Mouse (Mus musculus) heart, postnatal 36 days (tissue): ENCODE data around the gene Rfx2. TPM values are rescaled to one million over a fixed set of nuclear protein-coding genes. Genes with fewer than 3 reads are reported as not detected.

Experiments used
- DNase-seq, 2 experiments: peaks; one replicate each; pipeline ENCODE4 v3.0.0; 2021 to 2022
- intact Hi-C: fragments of 180-260 bp; cut with DNase I; formaldehyde crosslinking; loops from one replicate; pipeline ENCODE4 v1.15.1; 2025
- total RNA-seq, 2 experiments: library from RNA; stranded (reverse); gene quantifications; 2 replicates each; pipeline ENCODE4 v1.2.3; 2021

Rfx2 gene
- 1 to 10 TPM; 2.9 to 5.5 TPM for total RNA-seq

DNA sequence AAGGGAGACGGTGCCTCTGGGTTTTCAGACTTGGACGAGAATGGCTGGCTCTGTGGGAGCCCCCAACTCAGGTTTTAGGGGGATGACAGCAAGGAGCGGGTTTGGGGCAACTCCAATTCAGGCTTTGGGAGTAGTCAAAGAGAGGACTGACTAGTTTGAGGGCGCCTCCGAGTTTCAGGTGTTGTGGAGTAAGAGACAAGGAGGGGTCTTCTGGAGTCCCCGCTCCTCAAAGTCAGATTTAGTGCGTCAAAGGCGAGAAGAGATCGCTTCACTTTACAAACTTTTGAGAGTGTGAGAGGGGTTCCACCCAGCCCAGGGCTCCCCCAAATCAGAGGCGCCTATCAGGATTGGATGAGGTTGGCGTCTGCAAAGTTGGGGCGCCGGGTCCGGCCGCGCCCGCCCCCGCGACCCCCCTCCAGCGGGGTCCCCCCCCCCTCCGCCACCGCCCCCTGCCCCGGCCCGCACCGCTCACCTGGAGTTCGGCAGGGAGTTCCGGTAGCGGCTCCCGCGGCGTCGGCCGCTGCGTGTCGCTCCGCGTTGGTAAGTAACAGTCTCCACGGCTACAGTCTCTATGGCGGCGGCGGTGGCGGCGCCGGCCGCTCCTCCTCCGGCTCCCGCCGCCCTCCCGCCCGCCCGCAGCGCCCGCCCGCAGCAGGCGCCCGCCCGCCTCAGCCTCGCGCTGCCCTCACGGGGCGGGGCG is at the start of gene Rfx2:
Rfx2 (minus strand) TSS at position 603 of the 700 bp plus-strand sequence.
- no peak for DNase-seq
- intact Hi-C loops: loop anchor here (2.0 to 10.0 kb wide), 5 partner anchors 16 to 414 kb away; partner anchors contain the start of genes Catsperd, Gpr108, Lonp1 and Mllt1

DNA sequence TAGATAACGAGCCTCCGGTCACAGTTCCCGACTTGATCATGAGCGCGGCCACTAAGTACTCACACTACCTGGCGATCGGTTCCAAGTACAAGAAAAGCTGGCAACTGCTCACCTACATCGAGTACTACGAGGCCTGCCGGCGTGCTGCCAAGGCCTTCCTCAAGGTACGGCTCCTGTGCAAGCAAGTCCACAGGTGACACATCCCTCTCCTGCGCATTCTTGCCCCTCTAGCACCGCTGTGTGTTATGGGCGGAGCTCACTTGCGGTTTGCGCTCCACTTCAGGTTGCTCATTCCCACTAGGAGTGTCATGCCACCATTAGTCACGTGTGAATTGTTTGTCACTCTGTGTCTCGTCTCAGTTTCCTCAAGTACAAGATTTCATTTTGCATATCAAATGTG is 46.6 kb upstream of the Rfx2 start:
- DNase-seq: no peak
- intact Hi-C loops: no loop called here

- DNase-seq: no peak
- intact Hi-C loops: no loop called here
Observed at GRCm38 (mm10) chr17:56876981-56877380, 46.2 kb upstream of the Rfx2 start.

DNA sequence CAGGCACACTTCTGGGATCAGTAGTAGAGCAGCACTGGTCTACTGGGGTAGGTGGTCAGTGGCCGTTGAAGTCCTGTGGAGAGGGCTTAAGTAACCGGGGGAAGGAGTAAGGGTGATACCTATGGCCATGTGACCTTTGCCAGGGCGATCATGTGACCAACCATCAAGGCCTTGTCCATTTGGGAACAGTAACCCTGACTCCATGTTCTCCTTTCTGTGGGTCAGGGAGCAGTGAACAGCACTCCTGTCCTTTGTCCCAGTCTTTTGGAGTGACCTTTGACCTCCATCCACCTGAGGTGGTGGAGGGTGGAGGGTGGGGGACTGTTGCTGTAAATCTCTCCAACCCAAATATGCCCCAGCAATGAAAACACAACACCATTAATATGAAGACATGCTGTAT is 45.7 kb upstream of the Rfx2 start:
- intact Hi-C loops: no loop called here
- no peak for DNase-seq

- no peak for DNase-seq
- intact Hi-C loops: no loop called here
Observed at GRCm38 (mm10) chr17:56874936-56875651, 44.3 kb upstream of the Rfx2 start, which contains the start of gene 1700061G19Rik. Gene 1700061G19Rik (plus strand): TSS chr17:56875477.

GRCm38 (mm10) chr17:56874237-56874636 is 43.4 kb upstream of the Rfx2 start, which contains the start of gene Acsbg2:
Gene Acsbg2 (minus strand): TSS chr17:56874447.
- DNase-seq: no peak
- intact Hi-C loops: no loop called here

GRCm38 (mm10) chr17:56872512-56872911 is 41.7 kb upstream of the Rfx2 start:
- intact Hi-C loops: no loop called here
- DNase-seq: no peak

- no peak for DNase-seq
- intact Hi-C loops: no loop called here
Observed at GRCm38 (mm10) chr17:56871767-56872166, 41.0 kb upstream of the Rfx2 start.

DNA sequence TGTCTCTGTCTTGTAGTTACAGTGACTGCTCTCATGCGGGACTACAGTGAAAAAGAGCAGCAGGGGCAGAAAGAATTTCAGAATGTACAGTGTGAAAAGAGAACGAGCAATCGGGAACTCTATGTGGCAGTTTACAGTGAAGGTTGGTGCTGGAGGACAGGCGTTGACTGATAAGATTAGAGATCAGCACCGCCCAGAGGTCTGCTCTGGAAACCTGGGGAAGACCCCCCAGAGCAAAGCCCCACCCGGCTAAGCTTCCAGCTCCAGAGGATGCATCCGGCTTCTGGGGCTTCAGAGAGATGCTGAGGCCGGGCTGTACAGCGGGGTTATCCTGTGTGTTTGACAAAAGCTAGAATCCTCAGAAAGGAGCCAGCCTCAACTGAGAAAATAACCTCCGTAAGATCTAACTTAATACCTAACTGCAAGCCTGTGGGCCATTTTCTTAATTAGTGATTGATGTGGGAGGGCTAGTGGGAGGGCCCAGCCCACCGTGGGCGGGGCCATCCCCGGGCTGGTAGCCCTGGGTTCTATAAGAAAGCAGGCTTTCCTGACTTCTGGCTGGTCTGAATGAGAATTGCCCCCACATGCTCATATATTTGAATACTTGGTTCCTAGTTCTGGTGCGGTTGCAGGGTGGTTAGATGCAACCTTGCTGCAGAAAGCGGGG is 39.6 kb upstream of the Rfx2 start:
- no peak for DNase-seq
- intact Hi-C loops: no loop called here

DNA sequence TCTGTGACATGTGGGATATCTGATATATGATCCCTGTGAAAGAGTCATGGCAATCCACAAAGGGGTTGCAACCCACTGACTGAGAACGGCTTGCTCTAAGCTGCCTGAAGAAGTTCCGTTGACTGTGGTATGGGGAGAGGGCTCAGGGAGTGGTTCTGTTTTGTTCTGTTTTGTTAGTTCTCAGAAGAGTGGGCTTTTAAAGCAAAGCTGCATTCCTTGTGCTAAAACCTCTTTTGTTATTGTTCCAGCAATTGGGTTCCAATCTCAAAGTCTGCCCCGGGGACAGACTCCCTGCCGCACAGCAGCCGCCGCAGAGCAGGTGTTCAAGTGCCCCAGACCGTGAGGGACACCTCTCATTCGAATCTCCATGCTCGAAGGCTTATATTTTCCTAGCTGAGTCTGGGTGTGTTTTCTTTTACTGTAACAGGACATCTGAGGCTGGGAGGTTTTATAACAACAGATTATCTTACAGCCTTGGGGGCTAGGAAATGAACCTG is 38.7 kb upstream of the Rfx2 start:
- no peak for DNase-seq
- intact Hi-C loops: no loop called here

DNA sequence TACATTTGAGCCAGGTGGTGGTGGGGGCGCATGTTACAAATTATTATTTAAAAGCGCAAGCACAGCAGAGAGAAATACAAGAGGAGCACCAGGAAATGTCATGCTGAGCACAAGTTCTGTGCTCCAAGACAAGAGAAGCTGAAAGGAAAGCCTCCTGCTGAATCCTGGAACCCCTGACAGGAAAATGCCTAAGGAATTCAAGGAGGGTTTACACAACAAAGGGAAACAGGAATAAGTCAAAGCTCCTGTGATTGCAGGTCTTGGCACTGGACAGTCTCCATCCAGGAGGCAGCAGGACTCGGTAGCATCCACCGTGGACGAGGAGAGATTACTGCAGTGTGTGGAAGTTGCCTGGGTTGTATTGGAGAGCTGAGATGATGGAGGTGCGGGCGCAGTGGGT is 35.3 kb upstream of the Rfx2 start:
- intact Hi-C loops: no loop called here
- DNase-seq: no peak

DNA sequence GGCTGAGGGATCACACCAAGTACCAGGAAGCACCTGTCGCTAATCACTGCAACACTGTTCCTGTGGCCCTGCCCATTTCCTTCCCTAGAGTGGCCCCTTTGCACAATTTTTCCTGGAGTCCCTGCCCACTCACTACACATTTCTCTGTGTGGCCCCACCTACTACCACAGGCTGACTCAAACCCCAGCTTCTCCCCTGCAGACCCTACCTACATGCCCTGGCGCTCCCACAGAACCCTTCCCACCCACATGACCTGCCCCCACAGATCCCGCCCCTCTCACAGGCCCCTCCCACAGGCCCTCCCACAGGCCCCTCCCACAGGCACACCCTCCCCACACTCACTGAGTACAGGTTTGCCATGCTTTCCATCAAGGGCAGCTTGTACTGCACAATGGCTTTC is 30.4 kb upstream of the Rfx2 start:
- intact Hi-C loops: no loop called here
- no peak for DNase-seq

DNA sequence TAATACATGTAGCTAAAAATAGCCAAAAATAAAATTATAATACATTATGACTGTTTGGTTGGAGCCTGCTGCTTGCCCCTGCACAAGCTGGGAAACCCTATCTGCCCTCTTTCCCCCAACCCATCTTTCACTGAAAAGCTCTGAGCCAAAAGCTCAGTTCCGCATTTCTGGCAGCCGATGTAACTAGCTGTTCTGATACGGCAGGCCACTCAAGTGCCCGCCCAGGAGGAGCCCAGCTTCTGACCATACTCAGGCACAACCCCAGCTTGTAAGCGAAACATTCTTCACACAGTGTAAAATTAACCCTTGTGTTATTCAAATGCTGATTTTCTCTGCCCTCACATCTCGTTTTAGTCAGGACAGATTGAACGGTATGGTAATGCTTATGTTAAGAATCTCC is 28.1 kb upstream of the Rfx2 start:
- intact Hi-C loops: loop anchor here (1.0 to 2.0 kb wide), 2 partner anchors 28 to 51 kb away; partner anchors contain the start of gene Rfx2
- DNase-seq: no peak

- intact Hi-C loops: loop anchor here (1.0 to 2.0 kb wide), 2 partner anchors 27 to 50 kb away; partner anchors contain the start of gene Rfx2
- DNase-seq: peak; percentile 72 to 78
Observed at GRCm38 (mm10) chr17:56858216-56858615, 27.4 kb upstream of the Rfx2 start.

GRCm38 (mm10) chr17:56855421-56855820 is 24.6 kb upstream of the Rfx2 start:
- intact Hi-C loops: no loop called here
- DNase-seq: no peak

GRCm38 (mm10) chr17:56851167-56851566 is 20.4 kb upstream of the Rfx2 start:
- no peak for DNase-seq
- intact Hi-C loops: no loop called here

DNA sequence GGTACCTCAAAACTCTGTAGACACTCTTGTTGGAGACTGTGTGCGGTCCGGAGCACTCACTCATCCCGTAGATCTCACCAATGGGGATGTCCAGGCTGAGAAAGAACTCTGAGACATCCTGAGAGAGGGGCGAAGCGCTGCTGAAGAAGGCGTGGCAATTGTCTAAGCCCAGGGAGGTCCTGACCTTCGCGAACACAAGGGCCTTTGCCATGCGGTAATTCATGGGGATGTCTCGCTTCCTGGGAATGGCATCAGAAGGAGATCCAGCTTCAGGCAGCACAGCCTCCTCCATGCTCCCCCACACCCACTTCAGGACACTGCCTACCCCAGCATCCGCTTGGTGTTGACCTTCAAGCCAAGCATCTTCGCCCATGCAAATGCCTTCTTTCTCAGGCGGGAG is 18.9 kb upstream of the Rfx2 start:
- intact Hi-C loops: no loop called here
- DNase-seq: no peak

- no peak for DNase-seq
- intact Hi-C loops: no loop called here
Observed at GRCm38 (mm10) chr17:56848785-56849184, 18.0 kb upstream of the Rfx2 start.

GRCm38 (mm10) chr17:56843678-56844077 is 12.9 kb upstream of the Rfx2 start:
- DNase-seq: no peak
- intact Hi-C loops: no loop called here

DNA sequence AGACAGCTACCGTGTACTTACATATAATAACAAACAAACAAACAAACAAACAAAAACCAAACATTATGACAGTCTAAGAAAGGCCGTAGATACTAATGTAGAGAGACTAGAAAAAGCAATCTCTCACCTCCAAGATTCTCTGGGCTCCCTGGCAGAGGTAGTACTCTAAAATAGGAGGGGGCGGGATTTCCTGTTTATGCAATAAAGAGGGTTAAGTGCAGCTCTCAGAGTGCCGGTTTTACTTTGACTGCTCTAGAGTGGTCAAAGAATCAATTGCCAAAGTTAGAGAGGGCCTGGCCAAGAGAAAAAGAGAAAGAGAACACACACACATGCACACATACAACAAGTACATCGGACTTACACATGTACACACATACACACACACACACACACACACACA is 11.4 kb upstream of the Rfx2 start:
- no peak for DNase-seq
- intact Hi-C loops: no loop called here

DNA sequence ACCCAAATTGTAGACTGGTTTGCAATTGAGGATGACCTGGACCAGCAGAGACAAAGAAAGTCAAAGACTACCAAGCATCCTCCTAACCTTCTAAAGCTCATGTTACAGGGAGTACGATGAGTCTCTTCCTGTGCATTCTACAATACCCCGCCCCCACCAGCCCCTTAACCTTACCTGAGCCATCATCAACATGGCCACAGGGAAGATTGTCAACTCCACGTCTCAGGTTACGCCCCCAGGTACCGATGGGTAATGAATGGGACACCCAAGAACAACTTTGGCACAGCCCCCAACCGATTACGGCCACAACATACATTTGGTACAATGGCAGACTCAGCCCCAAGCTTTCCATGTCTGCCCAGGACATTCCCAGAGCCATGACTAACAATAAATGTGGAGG is 9.7 kb upstream of the Rfx2 start:
- DNase-seq: no peak
- intact Hi-C loops: no loop called here
